Mouse (Mus musculus): ENCODE measurements around the gene Gm7073. TPM values are rescaled to one million over a fixed set of nuclear protein-coding genes. Genes with fewer than 3 reads are reported as not detected.

Gm7073 gene
- polyA plus RNA-seq, 1 experiment from 2014 or later, result not detected

MicroRNA genes within 50 kb of the gene (microRNA counts, 519-probe panel; counts per million panel counts)
- 3,238 counts per million, percentile 20 among the panel's probes with 10 or more counts for microRNA mmu-miR-505

Small RNAs within 50 kb of the gene (microRNA-seq; reads per million reads assigned to microRNA genes)
- 141 reads per million, percentile 55 among the genes with 10 or more reads in this experiment for gene Mir505

Other genes starting within 250 kb of the Gm7073 start
- 3.9 and 4.7 TPM in 2 replicates for gene Atp11c, start 53.4 kb upstream of the Gm7073 start, polyA plus RNA-seq (2015; fragmentation: Nextera tagmentation; extraction: Ambion mirVana)